Mouse (Mus musculus): ENCODE results near the gene Pdzd3. TPM values are rescaled to one million over a fixed set of nuclear protein-coding genes. Genes with fewer than 3 reads are reported as not detected.

Pdzd3 gene
- polyA plus RNA-seq, 1 experiment from 2014 or later: 0.19 TPM

DNA sequence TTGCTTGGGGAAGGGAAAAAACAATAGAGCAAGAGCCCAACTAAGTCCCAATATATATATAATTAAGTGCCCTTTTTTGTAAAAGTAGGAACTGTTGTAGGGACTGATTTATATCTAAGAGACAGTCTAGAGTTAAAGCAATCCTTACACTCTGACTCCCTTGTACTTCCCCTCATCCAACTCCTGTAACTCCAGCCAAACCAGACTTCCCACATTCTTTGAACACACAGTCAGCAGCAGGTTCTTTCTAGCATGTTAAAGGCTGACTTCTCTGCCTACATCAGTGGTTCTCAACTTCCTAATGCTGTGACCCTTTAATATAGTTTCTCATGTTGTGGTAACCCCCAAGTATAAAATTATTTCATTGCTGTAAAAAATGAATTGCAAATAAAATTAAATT is 51.7 kb downstream of the Pdzd3 start:
- no peaks in the 10 kb centered on the region for H3K27me3 ChIP-seq
- H3K4me2 ChIP-seq (replicated peaks): no peak overlapping the region
- 0 out of 2 replicates have a peak overlapping the region, but pooled peaks have one; percentile 31 for H3K27ac ChIP-seq (replicated peaks)
- H3K9ac ChIP-seq: no peak overlapping the region
- no peaks in the 10 kb centered on the region for H3K4me1 ChIP-seq
- ATAC-seq (ENCODE audit: insufficient number of reproducible peaks, low FRiP score, low TSS enrichment, low read depth): no peak
- H3K36me3 ChIP-seq: peaks cover 13% of the 10 kb centered on the region; the same call in 1 of the 2 replicates
- 0 out of 2 replicates have a peak, but pooled peaks cover 2% of the 10 kb centered on the region for H3K9me3 ChIP-seq (replicated peaks)
- no peak overlapping the region for H3K4me3 ChIP-seq (replicated peaks)

GRCm38 (mm10) chr9:44199166-44199565 is 52.1 kb downstream of the Pdzd3 start:
- Histone ChIP-seq H3K9me3 (replicated peaks) (no peaks in the 10 kb centered on the region), H3K9ac (no peak overlapping the region), H3K4me2 (replicated peaks) (no peak overlapping the region), H3K27ac (replicated peaks) (0 out of 2 replicates have a peak overlapping the region, but pooled peaks have one; percentile 31), H3K4me1 (no peaks in the 10 kb centered on the region), H3K36me3 (peaks cover 13% of the 10 kb centered on the region; the same call in 1 of the 2 replicates), H3K27me3 (no peaks in the 10 kb centered on the region), H3K4me3 (replicated peaks) (no peak overlapping the region)
- WGBS: 71% methylated on average over 3 of the region's 3 CpGs
- no peak for ATAC-seq (ENCODE audit: insufficient number of reproducible peaks, low FRiP score, low TSS enrichment, low read depth)

Other genes with a start within 250 kb of the Pdzd3 start
- 11.7 and 14.1 TPM in 2 replicates for gene Thy1, start 208.1 kb downstream of the Pdzd3 start, polyA plus RNA-seq (2015; fragmentation: Nextera tagmentation; extraction: Ambion mirVana)
- gene Usp2, start 184.4 kb downstream of the Pdzd3 start, polyA plus RNA-seq (2015; fragmentation: Nextera tagmentation; extraction: Ambion mirVana): 28.2 and 29.5 TPM in 2 replicates
- 0.08 and 0.20 TPM in 2 replicates for gene Mfrp, start 149.7 kb downstream of the Pdzd3 start, polyA plus RNA-seq (2015; fragmentation: Nextera tagmentation; extraction: Ambion mirVana)
- gene C1qtnf5, start 144.2 kb downstream of the Pdzd3 start, polyA plus RNA-seq (2015; fragmentation: Nextera tagmentation; extraction: Ambion mirVana): 5.3 and 6.0 TPM in 2 replicates
- gene Gm49380, start 138.0 kb downstream of the Pdzd3 start, polyA plus RNA-seq (2015; fragmentation: Nextera tagmentation; extraction: Ambion mirVana): 0.27 and 0.46 TPM in 2 replicates
- gene Rnf26, start 138.0 kb downstream of the Pdzd3 start, polyA plus RNA-seq (2015; fragmentation: Nextera tagmentation; extraction: Ambion mirVana): 68.0 and 69.8 TPM in 2 replicates
- gene Mcam, start 117.0 kb downstream of the Pdzd3 start, polyA plus RNA-seq (2015; fragmentation: Nextera tagmentation; extraction: Ambion mirVana): 38.7 and 42.1 TPM in 2 replicates
- gene Cbl, start 17.4 kb downstream of the Pdzd3 start, polyA plus RNA-seq (2015; fragmentation: Nextera tagmentation; extraction: Ambion mirVana): 16.1 and 17.7 TPM in 2 replicates
- gene Ccdc153, start 10.8 kb downstream of the Pdzd3 start, polyA plus RNA-seq (2015; fragmentation: Nextera tagmentation; extraction: Ambion mirVana): 15.9 and 23.5 TPM in 2 replicates
- gene Nlrx1, start 17.1 kb upstream of the Pdzd3 start, polyA plus RNA-seq (2015; fragmentation: Nextera tagmentation; extraction: Ambion mirVana): 13.4 and 14.6 TPM in 2 replicates
- 5.1 and 5.5 TPM in 2 replicates for gene Abcg4, start 37.1 kb upstream of the Pdzd3 start, polyA plus RNA-seq (2015; fragmentation: Nextera tagmentation; extraction: Ambion mirVana)
- gene Hinfp, start 54.2 kb upstream of the Pdzd3 start, polyA plus RNA-seq (2015; fragmentation: Nextera tagmentation; extraction: Ambion mirVana): 23.0 and 26.6 TPM in 2 replicates
- 9.1 and 10.3 TPM in 2 replicates for gene C2cd2l, start 68.8 kb upstream of the Pdzd3 start, polyA plus RNA-seq (2015; fragmentation: Nextera tagmentation; extraction: Ambion mirVana)
- gene Dpagt1, start 74.5 kb upstream of the Pdzd3 start, polyA plus RNA-seq (2015; fragmentation: Nextera tagmentation; extraction: Ambion mirVana): 31.4 and 37.2 TPM in 2 replicates
- gene H2afx, start 83.2 kb upstream of the Pdzd3 start, polyA plus RNA-seq (2015; fragmentation: Nextera tagmentation; extraction: Ambion mirVana): 288 and 326 TPM in 2 replicates
- gene Hmbs, start 92.8 kb upstream of the Pdzd3 start, polyA plus RNA-seq (2015; fragmentation: Nextera tagmentation; extraction: Ambion mirVana): 93.0 and 99.4 TPM in 2 replicates
- gene Vps11, start 110.2 kb upstream of the Pdzd3 start, polyA plus RNA-seq (2015; fragmentation: Nextera tagmentation; extraction: Ambion mirVana): 25.0 and 30.3 TPM in 2 replicates
- 31.0 and 31.1 TPM in 2 replicates for gene Hyou1, start 128.0 kb upstream of the Pdzd3 start, polyA plus RNA-seq (2015; fragmentation: Nextera tagmentation; extraction: Ambion mirVana)
- gene Slc37a4, start 145.4 kb upstream of the Pdzd3 start, polyA plus RNA-seq (2015; fragmentation: Nextera tagmentation; extraction: Ambion mirVana): 17.3 and 19.8 TPM in 2 replicates
- 1,806 and 1,877 TPM in 2 replicates for gene Rps25, start 155.7 kb upstream of the Pdzd3 start, polyA plus RNA-seq (2015; fragmentation: Nextera tagmentation; extraction: Ambion mirVana)
- gene Trappc4, start 156.1 kb upstream of the Pdzd3 start, polyA plus RNA-seq (2015; fragmentation: Nextera tagmentation; extraction: Ambion mirVana): 137 and 138 TPM in 2 replicates
- 28.1 and 30.5 TPM in 2 replicates for gene Ccdc84, start 167.1 kb upstream of the Pdzd3 start, polyA plus RNA-seq (2015; fragmentation: Nextera tagmentation; extraction: Ambion mirVana)
- not detected in 2 replicates for gene Foxr1, start 189.7 kb upstream of the Pdzd3 start, polyA plus RNA-seq (2015; fragmentation: Nextera tagmentation; extraction: Ambion mirVana)
- gene Upk2, start 203.5 kb upstream of the Pdzd3 start, polyA plus RNA-seq (2015; fragmentation: Nextera tagmentation; extraction: Ambion mirVana): 2.1 and 3.3 TPM in 2 replicates
- 21.2 and 21.8 TPM in 2 replicates for gene Bcl9l, start 231.4 kb upstream of the Pdzd3 start, polyA plus RNA-seq (2015; fragmentation: Nextera tagmentation; extraction: Ambion mirVana)

All from embryonic facial prominence, embryonic 15.5 days (tissue).